Mouse (Mus musculus) G1E (cell line): ENCODE results near the gene B3gnt6.

ENCODE experiments used
- CTCF ChIP-seq: IDR thresholded peaks from 2 replicates; pipeline ENCODE4 v1.5.1; 2012; ENCODE audit warnings: low read depth, low read length, inconsistent platforms, mixed read lengths
- POLR2AphosphoS5 ChIP-seq: IDR thresholded peaks from 2 replicates; pipeline ENCODE4 v1.6.1; 2012; ENCODE audit warnings: low read depth, low read length, inconsistent platforms; ENCODE audit not compliant: insufficient replicate concordance

DNA sequence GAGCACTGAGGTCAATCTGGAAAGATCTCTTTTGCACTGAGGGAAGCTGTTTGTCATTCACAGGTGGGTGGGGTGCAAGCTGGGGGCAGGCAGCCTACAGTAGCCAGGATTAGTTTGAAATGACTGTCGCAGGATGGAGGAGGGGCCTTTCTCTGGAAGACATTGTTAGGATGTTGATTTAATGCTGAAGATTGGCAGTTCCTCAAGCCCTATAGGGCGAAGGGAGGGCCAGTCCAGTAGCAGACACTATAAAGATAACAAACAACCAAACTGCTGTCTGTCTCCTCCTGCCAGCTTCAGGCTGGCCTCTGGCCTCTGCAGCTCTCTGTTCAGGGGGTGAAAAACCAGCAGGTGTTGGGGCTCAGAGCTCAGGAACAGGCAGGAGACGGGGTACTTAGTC is 9.5 kb downstream of the B3gnt6 start:
- TF ChIP-seq CTCF (no peak), POLR2AphosphoS5 (no peak)
